ENCODE assay signal across 9 mouse cellular contexts in genomic region chr16:38812521-38812920, GRCm38 (mm10). TPM values are rescaled to one million over a fixed set of nuclear protein-coding genes. Genes with fewer than 3 reads are reported as not detected.
DNase-seq lines count a peak whose midpoint lies in the region; ATAC-seq and TF ChIP-seq lines count a peak whose summit lies in the region.
"Had no signal": no experiment of that assay in that cellular context is flagged by ENCODE, and none has a peak within 500 bp of the region (broad histone marks: within the 10 kb centered on the region; RNA-seq: fewer than 3 reads in every experiment).

No protein-coding gene starts in this region.

- DNase-seq in urinary bladder, postnatal 14 days (ENCODE audit: low spot score): peak; percentile 85
- no peak for DNase-seq in urinary bladder, adult 2 months (ENCODE audit: low spot score)
- DNase-seq in brain, adult 2 months (ENCODE audit: low read depth, low spot score): peak; percentile 62
- peak; percentile 71 for DNase-seq in limb, embryonic 10.5 days (ENCODE audit: low spot score)
- peak; percentile 61 for DNase-seq in ovary, postnatal 14 days (ENCODE audit: low spot score)
- DNase-seq in thymus, postnatal 14 days: peak; percentile 64

- no peaks in the 10 kb centered on the region for H3K36me3 ChIP-seq in intestine, postnatal 0 days (ENCODE audit: control insufficient read depth, insufficient read depth)
- H3K36me3 ChIP-seq in limb, embryonic 10.5 days: no peaks in the 10 kb centered on the region
- H3K36me3 ChIP-seq: heart, embryonic 15.5 days had no signal

- H3K9me3 ChIP-seq in intestine, postnatal 0 days (ENCODE audit: control insufficient read depth): no peaks in the 10 kb centered on the region
- no peaks in the 10 kb centered on the region for H3K9me3 ChIP-seq in limb, embryonic 10.5 days (replicated peaks)
- H3K9me3 ChIP-seq: heart, embryonic 15.5 days had no signal

- no peak overlapping the region for H3K9ac ChIP-seq in intestine, postnatal 0 days (ENCODE audit: low read depth, low read length)
- H3K9ac ChIP-seq: heart, embryonic 15.5 days had no signal

- no peak overlapping the region for H3K4me2 ChIP-seq in intestine, postnatal 0 days (replicated peaks; ENCODE audit: low read depth)
- H3K4me2 ChIP-seq: heart, embryonic 15.5 days had no signal

- H3K4me1 ChIP-seq in intestine, postnatal 0 days (replicated peaks; ENCODE audit: control insufficient read depth, insufficient read depth, low read length): no peaks in the 10 kb centered on the region
- H3K4me1 ChIP-seq in limb, embryonic 10.5 days: peaks cover 6% of the 10 kb centered on the region

- H3K4me3 ChIP-seq in intestine, postnatal 0 days (ENCODE audit: low read depth, low read length): no peak overlapping the region
- H3K4me3 ChIP-seq in limb, embryonic 10.5 days: no peak overlapping the region
- H3K4me3 ChIP-seq: heart, embryonic 15.5 days had no signal

- no peaks in the 10 kb centered on the region for H3K27me3 ChIP-seq in intestine, postnatal 0 days (replicated peaks; ENCODE audit: control insufficient read depth, insufficient read depth, low read length)
- no peaks in the 10 kb centered on the region for H3K27me3 ChIP-seq in limb, embryonic 10.5 days (ENCODE audit: low read depth, poor library complexity, severe bottlenecking)
- H3K27me3 ChIP-seq: heart, embryonic 15.5 days had no signal

- 35% methylated on average over 8 of the region's 8 CpGs for WGBS in intestine, postnatal 0 days
- 40% methylated on average over 8 of the region's 8 CpGs for WGBS in limb, embryonic 10.5 days

- peak; percentile 72; the same call in 1 of the 2 replicates for ATAC-seq in frontal cortex, adult (ENCODE audit: low TSS enrichment)
- peak; percentile 60; the same call in 1 of the 2 replicates for ATAC-seq in intestine, postnatal 0 days

- peak; percentile 90 for TF ChIP-seq CTCF in intestine, postnatal 0 days (IDR thresholded peaks at IDR 0.05; ENCODE audit: low read depth)

- no peak overlapping the region for H3K27ac ChIP-seq in intestine, postnatal 0 days (ENCODE audit: low read depth, low read length)
- no peak overlapping the region for H3K27ac ChIP-seq in limb, embryonic 10.5 days
- H3K27ac ChIP-seq: heart, embryonic 15.5 days had no signal

RNA-seq across cellular contexts. Expression of gene Upk1b, which starts 12.4 kb away (rescaled TPM):
- polyA plus RNA-seq in urinary bladder, adult 2 months (2012; rRNA removed): 1,242 and 1,579 TPM in 2 replicates
- polyA plus RNA-seq in intestine, postnatal 0 days (2015; fragmentation: Nextera tagmentation; extraction: Ambion mirVana): 12.3 and 12.7 TPM in 2 replicates
- polyA plus RNA-seq in limb, embryonic 10.5 days (2016; fragmentation: Nextera tagmentation; extraction: Ambion mirVana): 1.8 and 3.4 TPM in 2 replicates

RNA-seq across cellular contexts. Expression of gene 4930435E12Rik, which starts 16.0 kb away (rescaled TPM):
- not detected in 2 replicates for polyA plus RNA-seq in urinary bladder, adult 2 months (2012; rRNA removed)
- polyA plus RNA-seq in intestine, postnatal 0 days (2015; fragmentation: Nextera tagmentation; extraction: Ambion mirVana): not detected in 2 replicates
- polyA plus RNA-seq in limb, embryonic 10.5 days (2016; fragmentation: Nextera tagmentation; extraction: Ambion mirVana): not detected in 2 replicates
- polyA plus RNA-seq: heart, embryonic 15.5 days had no signal

Comparison
In these comparisons a context has a peak if more than half of its experiments do, and no peak if none do; other contexts are left out.
1. RNA of gene Upk1b, which starts 12.4 kb away (polyA plus RNA-seq): 1,242 to 1,579 TPM in urinary bladder, adult 2 months; 12.3 to 12.7 TPM in intestine, postnatal 0 days and 1.8 to 3.4 TPM in limb, embryonic 10.5 days; every median in the first group is over 10 times any median in the second.